Mouse (Mus musculus): Measurements from ENCODE around the gene Tlcd2.

- TF ChIP-seq POLR2A (IDR thresholded peaks at IDR 0.05; ENCODE audit: low read depth, low read length): no peak
- TF ChIP-seq CTCF (IDR thresholded peaks at IDR 0.05; ENCODE audit: borderline replicate concordance, insufficient read depth, low read length): no peak
These were observed 26.0 kb downstream of the Tlcd2 start for GRCm38 (mm10) chr11:75487496-75487895.
